ENCODE assay signal across 9 mouse cellular contexts in the genomic region with DNA sequence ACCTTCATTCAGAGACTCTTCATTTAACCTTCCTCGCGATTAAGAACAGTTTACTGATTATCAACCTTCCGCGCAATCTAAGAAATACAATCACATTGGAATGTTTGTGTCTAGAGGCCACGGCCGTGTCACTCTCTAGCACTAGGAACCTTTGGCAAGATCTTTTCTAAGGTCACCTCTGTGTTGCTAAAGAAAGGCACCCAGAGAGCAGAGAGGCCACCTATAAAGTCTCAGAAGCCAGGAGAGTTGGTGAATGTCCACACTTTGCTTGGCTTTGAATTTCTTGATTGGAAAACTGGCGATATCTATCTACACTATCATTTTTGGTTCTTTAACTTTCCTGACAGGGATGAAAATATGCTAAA. TPM values are rescaled to one million over a fixed set of nuclear protein-coding genes. Genes with fewer than 3 reads are reported as not detected.
DNase-seq lines count a peak whose midpoint lies in the region; ATAC-seq lines count a peak whose summit lies in the region.
"Had no signal": no experiment of that assay in that cellular context is flagged by ENCODE, and none has a peak within 500 bp of the region (broad histone marks: within the 10 kb centered on the region; RNA-seq: fewer than 3 reads in every experiment).

No protein-coding gene starts in this region.

- WGBS in heart, embryonic 15.5 days: 4% methylated on average over 7 of the region's 7 CpGs
- 11% methylated on average over 7 of the region's 7 CpGs for WGBS in embryonic facial prominence, embryonic 11.5 days
- WGBS in hindbrain, embryonic 16.5 days: 12% methylated on average over 7 of the region's 7 CpGs
- WGBS in midbrain, embryonic 12.5 days: 10% methylated on average over 7 of the region's 7 CpGs

- peaks cover 17% of the 10 kb centered on the region for H3K4me1 ChIP-seq in heart, embryonic 15.5 days (replicated peaks)
- no peaks in the 10 kb centered on the region for H3K4me1 ChIP-seq in embryonic facial prominence, embryonic 11.5 days (ENCODE audit: control insufficient read depth, insufficient read depth, low read length)
- H3K4me1 ChIP-seq in hindbrain, embryonic 16.5 days (ENCODE audit: control insufficient read depth, insufficient read depth, low read depth, low read length): peaks cover 5% of the 10 kb centered on the region
- H3K4me1 ChIP-seq in midbrain, embryonic 12.5 days: peaks cover 6% of the 10 kb centered on the region; the same call in 1 of the 2 replicates

- H3K27ac ChIP-seq in heart, embryonic 15.5 days: no peak overlapping the region
- H3K27ac ChIP-seq in embryonic facial prominence, embryonic 11.5 days (replicated peaks; ENCODE audit: low read depth, low read length): no peak overlapping the region
- no peak overlapping the region for H3K27ac ChIP-seq in hindbrain, embryonic 16.5 days (ENCODE audit: low read depth, low read length)
- no peak overlapping the region for H3K27ac ChIP-seq in midbrain, embryonic 12.5 days (replicated peaks)

- H3K27me3 ChIP-seq in heart, embryonic 15.5 days: peaks cover 18% of the 10 kb centered on the region
- H3K27me3 ChIP-seq in embryonic facial prominence, embryonic 11.5 days (ENCODE audit: control insufficient read depth, insufficient read depth, low read length): no peaks in the 10 kb centered on the region
- H3K27me3 ChIP-seq in hindbrain, embryonic 16.5 days (replicated peaks; ENCODE audit: control insufficient read depth, insufficient read depth, low read length): no peaks in the 10 kb centered on the region
- H3K27me3 ChIP-seq in midbrain, embryonic 12.5 days: peaks cover 25% of the 10 kb centered on the region

- intact Hi-C loops in heart, postnatal 14 days (cut with DNase I): loop anchor here (2.0 to 10.0 kb wide), 4 partner anchors 52 to 378 kb away; no protein-coding TSS in a partner anchor

- 0 out of 2 replicates have a peak, but pooled peaks have one; percentile 28 for ATAC-seq in heart, embryonic 15.5 days (replicated peaks; ENCODE audit: insufficient number of reproducible peaks, insufficient read depth, low FRiP score, low read depth)
- ATAC-seq in embryonic facial prominence, embryonic 11.5 days (replicated peaks; ENCODE audit: insufficient number of reproducible peaks, low FRiP score, low TSS enrichment, low read depth): peak; percentile 16; the same call in 1 of the 2 replicates
- peak; percentile 46; the same call in 1 of the 2 replicates for ATAC-seq in hindbrain, embryonic 16.5 days
- ATAC-seq in midbrain, embryonic 12.5 days (ENCODE audit: low FRiP score, low read depth): peak; percentile 24; the same call in 1 of the 2 replicates

- H3K9me3 ChIP-seq in heart, embryonic 15.5 days (replicated peaks): no peaks in the 10 kb centered on the region
- no peaks in the 10 kb centered on the region for H3K9me3 ChIP-seq in embryonic facial prominence, embryonic 11.5 days (replicated peaks; ENCODE audit: control insufficient read depth, low read length)
- H3K9me3 ChIP-seq in hindbrain, embryonic 16.5 days (ENCODE audit: control insufficient read depth, low read length): no peaks in the 10 kb centered on the region
- H3K9me3 ChIP-seq in midbrain, embryonic 12.5 days: no peaks in the 10 kb centered on the region

- no peak for DNase-seq in heart, postnatal 14 days
- DNase-seq in embryonic facial prominence, embryonic 11.5 days (ENCODE audit: low spot score): no peak
- DNase-seq in adrenal gland, adult 18-20 months (ENCODE audit: low spot score in 2 of 2): no peak
- no peak for DNase-seq in thymus, postnatal 4 days
- no peak for DNase-seq in layer of hippocampus, adult 18-20 months (ENCODE audit: low spot score in 2 of 2)

- no peaks in the 10 kb centered on the region for H3K36me3 ChIP-seq in heart, embryonic 15.5 days
- no peaks in the 10 kb centered on the region for H3K36me3 ChIP-seq in embryonic facial prominence, embryonic 11.5 days (replicated peaks; ENCODE audit: control insufficient read depth, insufficient read depth, low read depth, low read length)
- H3K36me3 ChIP-seq in hindbrain, embryonic 16.5 days (ENCODE audit: control insufficient read depth, insufficient read depth, low read length): no peaks in the 10 kb centered on the region
- H3K36me3 ChIP-seq in midbrain, embryonic 12.5 days: no peaks in the 10 kb centered on the region

- H3K4me2 ChIP-seq in heart, embryonic 15.5 days: peak overlapping the region; percentile 51
- H3K4me2 ChIP-seq in embryonic facial prominence, embryonic 11.5 days (ENCODE audit: low read depth, low read length): peak overlapping the region; percentile 13; the same call in 1 of the 2 replicates
- peak overlapping the region; percentile 76 for H3K4me2 ChIP-seq in hindbrain, embryonic 16.5 days (ENCODE audit: low read length)
- H3K4me2 ChIP-seq in midbrain, embryonic 12.5 days (replicated peaks): peak overlapping the region; percentile 51

- H3K9ac ChIP-seq in heart, embryonic 15.5 days: 0 out of 2 replicates have a peak overlapping the region, but pooled peaks have one; percentile 26
- no peak overlapping the region for H3K9ac ChIP-seq in embryonic facial prominence, embryonic 11.5 days (replicated peaks; ENCODE audit: low read length)
- H3K9ac ChIP-seq in hindbrain, embryonic 16.5 days (ENCODE audit: low read depth, low read length): peak overlapping the region; percentile 62
- H3K9ac ChIP-seq in midbrain, embryonic 12.5 days (replicated peaks): peak overlapping the region; percentile 37; the same call in 1 of the 2 replicates

- H3K4me3 ChIP-seq in heart, embryonic 15.5 days: peak overlapping the region; percentile 24
- H3K4me3 ChIP-seq in embryonic facial prominence, embryonic 11.5 days (ENCODE audit: low read depth, low read length): 0 out of 2 replicates have a peak overlapping the region, but pooled peaks have one; percentile 5
- H3K4me3 ChIP-seq in hindbrain, embryonic 16.5 days (ENCODE audit: low read length): peak overlapping the region; percentile 48
- H3K4me3 ChIP-seq in midbrain, embryonic 12.5 days: peak overlapping the region; percentile 24

RNA-seq across cellular contexts. Expression of a gene that starts 4.2 kb away (rescaled TPM):
- polyA plus RNA-seq in heart, embryonic 15.5 days (2015; fragmentation: Nextera tagmentation; extraction: Ambion mirVana): not detected in 2 replicates
- not detected for total RNA-seq in heart, postnatal 14 days (2021)
- not detected in 2 replicates for polyA plus RNA-seq in embryonic facial prominence, embryonic 11.5 days (2014; fragmentation: Nextera tagmentation; extraction: Ambion mirVana)
- polyA plus RNA-seq in hindbrain, embryonic 16.5 days (2015; fragmentation: Nextera tagmentation; extraction: Ambion mirVana): not detected in 2 replicates
- not detected in 2 replicates for polyA plus RNA-seq in midbrain, embryonic 12.5 days (2016; fragmentation: Nextera tagmentation; extraction: Ambion mirVana)
- total RNA-seq in adrenal gland, adult 18-20 months (2021): not detected
- total RNA-seq in layer of hippocampus, adult 18-20 months (2021): not detected
- polyA plus RNA-seq: brain, embryonic 14.5 days had no signal

RNA-seq across cellular contexts. Expression of a gene that starts 25.4 kb away (rescaled TPM):
- polyA plus RNA-seq in heart, embryonic 15.5 days (2015; fragmentation: Nextera tagmentation; extraction: Ambion mirVana): 4.6 and 5.1 TPM in 2 replicates
- total RNA-seq in heart, postnatal 14 days (2021): 1 to 10 TPM; 2.8 to 3.0 TPM
- polyA plus RNA-seq in embryonic facial prominence, embryonic 11.5 days (2014; fragmentation: Nextera tagmentation; extraction: Ambion mirVana): 11.6 and 11.9 TPM in 2 replicates
- 17.9 and 18.5 TPM in 2 replicates for polyA plus RNA-seq in hindbrain, embryonic 16.5 days (2015; fragmentation: Nextera tagmentation; extraction: Ambion mirVana)
- polyA plus RNA-seq in midbrain, embryonic 12.5 days (2016; fragmentation: Nextera tagmentation; extraction: Ambion mirVana): 20.4 and 21.1 TPM in 2 replicates
- total RNA-seq in adrenal gland, adult 18-20 months (2021): 1 to 10 TPM; 2.9 to 3.9 TPM
- 10 to 100 TPM; 15.1 to 16.0 TPM for total RNA-seq in layer of hippocampus, adult 18-20 months (2021)

RNA-seq across cellular contexts. Expression of a gene that starts 32.1 kb away (rescaled TPM):
- 9.3 and 10.8 TPM in 2 replicates for polyA plus RNA-seq in heart, embryonic 15.5 days (2015; fragmentation: Nextera tagmentation; extraction: Ambion mirVana)
- 1 to 10 TPM; 1.0 to 1.4 TPM for total RNA-seq in heart, postnatal 14 days (2021)
- 34.3 and 36.2 TPM in 2 replicates for polyA plus RNA-seq in embryonic facial prominence, embryonic 11.5 days (2014; fragmentation: Nextera tagmentation; extraction: Ambion mirVana)
- polyA plus RNA-seq in hindbrain, embryonic 16.5 days (2015; fragmentation: Nextera tagmentation; extraction: Ambion mirVana): 25.7 and 29.6 TPM in 2 replicates
- polyA plus RNA-seq in midbrain, embryonic 12.5 days (2016; fragmentation: Nextera tagmentation; extraction: Ambion mirVana): 31.8 and 34.0 TPM in 2 replicates
- total RNA-seq in adrenal gland, adult 18-20 months (2021): 1 to 10 TPM; 2.0 to 2.5 TPM
- 10 to 100 TPM; 19.4 to 19.7 TPM for total RNA-seq in layer of hippocampus, adult 18-20 months (2021)

Comparison
In these comparisons a context has a peak if more than half of its experiments do, and no peak if none do; other contexts are left out.
1. H3K4me2 ChIP-seq: peak in every context shown above with its lines; median percentile 76 in hindbrain, embryonic 16.5 days; 51 in heart, embryonic 15.5 days; 51 in midbrain, embryonic 12.5 days; 13 in embryonic facial prominence, embryonic 11.5 days.